Mouse (Mus musculus) midbrain, embryonic 16.5 days (tissue): Measurements from ENCODE around the gene Abcc2. TPM values are rescaled to one million over a fixed set of nuclear protein-coding genes. Genes with fewer than 3 reads are reported as not detected.

Source experiments
- ATAC-seq: fragments of 200-750 bp; cut with Nextera tagmentation; 2 replicates; pipeline ENCODE4 v1.8.0; 2017; ENCODE audit warnings: moderate TSS enrichment
- H3K27ac ChIP-seq: fragments of 300-500 bp; sonication (generic); 2 replicates; pipeline ENCODE4 v1.5.1; 2014; ENCODE audit warnings: mild to moderate bottlenecking, low read length, mixed read lengths
- H3K27me3 ChIP-seq: fragments of 300-500 bp; sonication (generic); 2 replicates; pipeline ENCODE4 v1.6.1; 2014; ENCODE audit warnings: low read depth, low read length, mixed read lengths; ENCODE audit not compliant: control insufficient read depth, insufficient read depth
- H3K36me3 ChIP-seq: fragments of 300-500 bp; sonication (generic); 2 replicates; pipeline ENCODE4 v1.6.1; 2014; ENCODE audit warnings: mild to moderate bottlenecking, low read length, moderate library complexity, mixed read lengths; ENCODE audit not compliant: control insufficient read depth, insufficient read depth
- H3K4me1 ChIP-seq: fragments of 300-500 bp; sonication (generic); 2 replicates; pipeline ENCODE4 v1.6.1; 2014; ENCODE audit warnings: mild to moderate bottlenecking, low read length, mixed read lengths; ENCODE audit not compliant: control insufficient read depth, insufficient read depth
- H3K4me2 ChIP-seq: fragments of 300-500 bp; sonication (generic); 2 replicates; pipeline ENCODE4 v1.6.1; 2014; ENCODE audit warnings: mild to moderate bottlenecking, low read length, mixed read lengths
- H3K4me3 ChIP-seq: fragments of 300-500 bp; sonication (generic); 2 replicates; pipeline ENCODE4 v1.5.1; 2014; ENCODE audit warnings: low read depth, mild to moderate bottlenecking, low read length, moderate library complexity, mixed read lengths
- H3K9ac ChIP-seq: fragments of 300-500 bp; sonication (generic); 2 replicates; pipeline ENCODE4 v1.6.1; 2014; ENCODE audit warnings: low read depth, low read length, mixed read lengths
- H3K9me3 ChIP-seq: fragments of 300-500 bp; sonication (generic); replicated peaks from 2 replicates; pipeline ENCODE4 v1.6.1; 2014; ENCODE audit warnings: mild to moderate bottlenecking, low read length, mixed read lengths; ENCODE audit not compliant: control insufficient read depth, poor library complexity, severe bottlenecking
- WGBS: fragments of 180-500 bp; shearing (Covaris S2); extraction: QIAGEN DNeasy Blood & Tissue Kit; methylation state at CpG from one replicate; pipeline ENCODE4 v1.1.7; 2014; 5-methylcytosine and 5-hydroxymethylcytosine counted together
- polyA plus RNA-seq: library from polyadenylated mRNA; unstranded; fragments of >200 nt; fragmentation: Nextera tagmentation; extraction: Ambion mirVana; gene quantifications from 2 replicates; pipeline ENCODE4 v1.2.1, GENCODE M21; 2015

The Abcc2 gene
- polyA plus RNA-seq, 1 experiment from 2014 or later: 0.11 TPM

DNA sequence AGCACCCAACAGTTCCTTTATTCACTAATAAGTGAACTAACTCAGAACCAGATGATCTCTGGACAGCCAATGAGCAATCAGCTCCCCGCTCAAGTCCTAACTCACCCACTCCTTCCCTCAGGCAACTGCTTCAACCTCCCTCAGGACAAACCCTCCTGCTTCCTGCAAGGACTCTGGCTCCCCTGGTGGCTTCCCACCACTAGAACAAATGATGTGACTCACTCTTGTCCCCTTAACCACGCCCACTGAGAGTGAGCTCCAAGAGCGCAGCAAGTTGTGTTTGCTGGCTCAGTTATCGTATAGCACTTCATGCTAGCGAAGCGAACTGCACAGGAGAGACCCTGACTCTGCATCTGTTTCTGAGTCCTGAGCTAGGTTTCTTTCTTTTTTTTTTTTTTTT is 75.4 kb downstream of the Abcc2 start:
- Histone ChIP-seq H3K4me2 (no peak overlapping the region), H3K9me3 (no peaks in the 10 kb centered on the region), H3K36me3 (peaks cover 23% of the 10 kb centered on the region), H3K9ac (no peak overlapping the region), H3K27ac (no peak overlapping the region), H3K4me3 (no peak overlapping the region), H3K27me3 (no peaks in the 10 kb centered on the region), H3K4me1 (no peaks in the 10 kb centered on the region)
- ATAC-seq: no peak
- 89% methylated on average over 6 of the region's 6 CpGs for WGBS

DNA sequence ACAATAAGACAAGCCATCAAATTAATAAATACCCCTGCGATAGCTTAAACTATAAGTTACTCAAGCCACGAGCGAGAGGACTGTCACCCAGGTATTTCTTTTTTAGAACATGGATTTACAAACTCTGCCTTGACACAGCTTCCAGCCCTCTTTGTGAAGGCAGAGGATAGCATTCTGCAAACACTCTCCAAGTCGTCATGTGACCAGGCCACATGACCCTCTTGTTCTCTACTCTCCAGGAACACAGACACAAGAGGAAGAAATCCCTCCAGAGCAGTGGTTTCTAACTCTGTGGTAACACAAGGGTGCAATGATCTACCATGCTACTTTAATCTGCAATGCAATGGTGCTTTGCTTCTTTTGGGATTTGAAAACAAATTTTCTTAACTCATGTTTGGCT is 88.4 kb downstream of the Abcc2 start:
- H3K9me3 ChIP-seq: no peaks in the 10 kb centered on the region
- ATAC-seq: no peak
- 94% methylated on average over 4 of the region's 4 CpGs for WGBS
- H3K4me3 ChIP-seq: no peak overlapping the region
- no peak overlapping the region for H3K4me2 ChIP-seq
- no peaks in the 10 kb centered on the region for H3K27me3 ChIP-seq
- H3K36me3 ChIP-seq: peaks cover 31% of the 10 kb centered on the region
- no peaks in the 10 kb centered on the region for H3K4me1 ChIP-seq
- no peak overlapping the region for H3K27ac ChIP-seq
- H3K9ac ChIP-seq: no peak overlapping the region

DNA sequence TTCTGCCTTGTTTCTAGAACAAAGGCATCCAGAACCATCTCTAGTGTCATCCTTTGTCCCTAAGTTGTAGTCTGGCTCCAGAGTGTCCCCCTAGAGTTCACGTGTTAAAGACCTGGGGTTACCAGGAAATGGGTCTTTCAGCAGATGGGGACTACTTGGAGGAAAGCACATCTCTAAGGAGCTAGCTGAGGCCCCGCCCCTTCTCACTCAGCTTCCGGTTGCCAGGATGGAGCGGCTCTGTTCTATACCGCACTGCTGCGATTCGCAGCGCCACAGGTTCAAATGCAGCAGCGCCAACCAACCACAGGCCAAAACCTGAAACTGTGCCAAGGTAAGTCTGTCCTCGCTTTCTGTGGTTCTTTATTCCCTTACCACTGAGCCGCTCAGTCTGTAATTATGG is 92.4 kb downstream of the Abcc2 start:
- ATAC-seq: no peak
- Histone ChIP-seq H3K27me3 (no peaks in the 10 kb centered on the region), H3K4me2 (no peak overlapping the region), H3K9ac (no peak overlapping the region), H3K4me1 (peaks cover 20% of the 10 kb centered on the region), H3K36me3 (peaks cover 8% of the 10 kb centered on the region), H3K27ac (no peak overlapping the region), H3K9me3 (no peaks in the 10 kb centered on the region), H3K4me3 (no peak overlapping the region)
- WGBS: 94% methylated on average over 11 of the region's 11 CpGs

DNA sequence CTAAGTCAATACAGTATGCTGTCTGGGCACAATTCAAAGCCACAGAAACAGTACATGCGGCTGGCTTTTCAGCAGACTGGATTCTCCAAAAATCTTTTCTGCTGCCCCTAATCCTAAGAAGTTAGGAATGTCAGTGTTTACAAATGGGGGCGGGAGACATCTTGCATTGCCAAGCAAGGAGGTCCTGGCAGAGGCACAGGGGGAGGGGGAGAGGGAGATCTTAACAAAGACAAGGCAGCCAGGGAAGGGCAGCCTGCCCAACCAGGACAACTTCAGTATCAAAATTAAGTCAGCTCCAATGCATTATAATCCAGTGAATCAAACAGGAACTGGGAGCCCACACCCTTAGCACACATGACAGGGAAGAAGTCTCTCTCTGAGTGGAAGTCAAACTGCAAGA is 94.0 kb downstream of the Abcc2 start:
- no peak overlapping the region for H3K27ac ChIP-seq
- no peaks in the 10 kb centered on the region for H3K27me3 ChIP-seq
- no peak overlapping the region for H3K4me3 ChIP-seq
- no peak overlapping the region for H3K9ac ChIP-seq
- peaks cover 24% of the 10 kb centered on the region for H3K4me1 ChIP-seq
- H3K9me3 ChIP-seq: no peaks in the 10 kb centered on the region
- WGBS: 12% methylated on average over 2 of the region's 2 CpGs
- H3K4me2 ChIP-seq: no peak overlapping the region
- ATAC-seq: no peak
- H3K36me3 ChIP-seq: peaks cover 3% of the 10 kb centered on the region

DNA sequence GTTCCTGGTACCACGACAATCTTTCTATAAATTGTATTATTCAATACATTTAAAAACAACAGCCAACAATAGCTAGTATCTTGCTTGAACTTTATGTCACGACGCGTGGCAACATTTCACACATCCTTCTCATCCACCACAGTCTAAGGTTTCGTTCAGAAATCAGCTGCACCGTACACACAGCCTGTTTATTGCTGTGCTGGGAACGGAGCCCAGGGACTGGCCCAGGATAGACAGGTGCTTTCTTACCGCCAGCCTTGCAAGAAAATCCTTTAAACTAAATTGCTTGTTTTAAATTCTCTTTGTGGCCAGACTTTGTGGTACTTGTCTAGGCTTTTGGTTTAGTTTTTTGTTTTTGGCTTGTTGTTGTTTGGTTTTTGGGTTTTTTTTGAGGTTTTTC is 95.4 kb downstream of the Abcc2 start:
- Histone ChIP-seq H3K9ac (no peak overlapping the region), H3K4me3 (no peak overlapping the region), H3K27ac (no peak overlapping the region), H3K4me2 (no peak overlapping the region), H3K9me3 (no peaks in the 10 kb centered on the region), H3K27me3 (no peaks in the 10 kb centered on the region), H3K4me1 (peaks cover 24% of the 10 kb centered on the region), H3K36me3 (peaks cover 3% of the 10 kb centered on the region)
- ATAC-seq: no peak
- WGBS: 74% methylated on average over 8 of the region's 8 CpGs

DNA sequence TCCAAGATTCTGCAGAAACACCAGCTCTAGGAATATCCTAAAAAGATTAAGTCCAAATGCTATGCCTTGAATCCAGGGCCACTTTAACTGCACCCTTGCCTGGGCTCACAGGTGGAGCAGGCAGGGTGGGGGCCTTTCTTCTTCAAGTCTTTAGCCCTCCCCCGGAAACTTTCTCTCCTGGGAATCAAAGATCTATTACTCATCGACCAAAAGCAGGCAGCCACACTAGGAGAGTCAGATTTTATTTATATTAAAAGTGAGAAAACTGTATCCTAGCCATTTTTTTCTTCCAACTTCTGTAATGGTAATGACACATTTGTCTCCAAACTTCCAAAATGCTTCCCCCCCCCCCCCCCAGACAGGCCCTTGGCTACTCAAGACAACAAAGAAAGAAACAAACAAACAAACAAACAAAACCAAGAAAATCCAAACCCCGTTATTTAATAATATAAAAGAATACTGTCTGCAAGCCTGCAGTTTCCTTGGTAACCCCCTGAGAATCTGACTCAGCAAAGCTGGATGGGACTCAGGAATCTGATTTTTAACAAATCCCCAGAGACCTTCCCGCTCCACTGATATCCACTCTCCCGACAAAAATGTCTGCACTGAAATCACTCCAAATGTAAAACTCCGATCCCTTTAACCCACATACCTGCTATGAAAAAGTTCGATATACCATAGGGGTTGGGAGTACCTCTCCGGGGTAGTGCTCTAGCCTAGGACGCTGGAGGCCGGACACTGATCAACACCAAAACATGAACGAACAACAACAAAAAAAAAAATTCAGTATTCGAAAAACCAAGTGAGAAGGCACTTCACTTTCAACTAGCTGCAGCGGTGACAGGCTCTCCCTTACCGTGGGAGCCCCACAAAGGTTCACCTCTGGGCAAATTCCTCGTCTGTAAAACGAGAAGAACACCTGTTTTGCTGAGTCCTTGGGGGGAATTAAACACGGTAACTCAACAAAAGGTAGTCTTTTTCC is 96.4 kb downstream of the Abcc2 start:
- H3K36me3 ChIP-seq: no peaks in the 10 kb centered on the region
- peak overlapping the region; percentile 73 for H3K4me3 ChIP-seq
- H3K4me1 ChIP-seq: peaks cover 31% of the 10 kb centered on the region
- peak overlapping the region; percentile 53 for H3K9ac ChIP-seq
- H3K27ac ChIP-seq: no peak overlapping the region; the same call in 1 of the 2 replicates
- WGBS: 2% methylated on average over 17 of the region's 17 CpGs
- H3K9me3 ChIP-seq: no peaks in the 10 kb centered on the region
- no peaks in the 10 kb centered on the region for H3K27me3 ChIP-seq
- no peak for ATAC-seq
- H3K4me2 ChIP-seq: peak overlapping the region; percentile 76

DNA sequence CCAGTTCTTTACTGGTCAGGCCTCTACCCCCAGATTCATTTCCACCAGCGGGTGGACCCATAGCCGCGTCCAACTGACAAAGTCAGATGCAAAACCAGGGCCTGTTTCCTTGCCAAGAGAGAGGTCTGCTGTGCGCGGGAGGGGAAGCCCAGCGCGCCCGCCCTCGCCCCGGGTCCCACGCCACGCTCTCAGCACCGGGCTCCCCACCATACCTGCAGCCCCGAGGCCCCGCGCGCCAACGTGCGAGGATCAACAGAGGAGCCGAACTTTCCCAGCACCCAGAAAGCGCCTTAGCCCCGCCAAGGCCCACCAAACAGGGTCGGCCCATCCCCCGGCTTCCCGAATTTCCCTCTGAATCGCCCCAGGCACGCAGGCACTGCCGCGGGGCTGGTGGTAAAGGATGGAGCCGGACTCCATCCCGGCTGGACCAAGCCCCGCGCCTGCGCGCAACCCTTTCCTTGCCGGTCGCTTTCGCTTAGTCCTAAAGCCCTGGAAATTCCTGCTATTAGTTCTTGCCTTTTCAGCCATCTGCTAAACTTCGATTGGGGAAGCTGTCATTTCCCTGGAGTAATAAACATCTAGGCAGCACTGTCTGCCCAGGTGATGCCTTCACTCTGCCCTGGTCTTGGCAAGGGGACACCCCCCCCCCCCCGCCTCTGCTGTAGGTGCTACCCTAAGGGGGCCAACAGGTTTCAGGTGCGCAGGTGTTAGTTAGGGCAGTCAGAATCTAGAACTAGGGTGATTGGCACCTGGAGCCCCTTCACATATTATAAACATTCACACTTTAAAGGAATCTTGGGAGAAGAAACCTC is 97.6 kb downstream of the Abcc2 start:
- peak overlapping the region; percentile 70 for H3K9ac ChIP-seq
- no peaks in the 10 kb centered on the region for H3K36me3 ChIP-seq
- peak overlapping the region; percentile 78 for H3K27ac ChIP-seq
- peak overlapping the region; percentile 76 for H3K4me2 ChIP-seq
- no peaks in the 10 kb centered on the region for H3K27me3 ChIP-seq
- no peaks in the 10 kb centered on the region for H3K9me3 ChIP-seq
- peaks cover 32% of the 10 kb centered on the region for H3K4me1 ChIP-seq
- WGBS: 2% methylated on average over 41 of the region's 41 CpGs
- H3K4me3 ChIP-seq: peak overlapping the region; percentile 73
- peak; percentile 88 for ATAC-seq

DNA sequence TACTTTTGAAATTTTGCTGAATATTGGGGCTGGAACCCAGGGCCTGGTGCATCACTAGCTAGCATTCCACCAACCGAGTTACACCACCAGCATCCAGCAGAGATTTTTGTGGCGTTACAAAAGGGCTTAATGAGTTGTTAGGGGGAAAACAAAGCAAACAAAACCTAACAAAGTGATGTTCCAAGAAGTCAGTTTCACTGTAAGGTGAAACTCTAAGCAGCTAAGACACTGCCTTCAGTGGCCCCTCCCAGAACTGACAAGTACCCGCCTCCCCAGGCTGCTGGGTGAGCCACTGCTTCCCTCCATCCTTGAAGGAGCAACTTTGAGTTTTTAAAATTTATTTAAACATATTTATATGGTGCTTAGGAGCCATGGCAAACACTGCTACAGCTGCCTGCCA is 98.4 kb downstream of the Abcc2 start:
- H3K36me3 ChIP-seq: no peaks in the 10 kb centered on the region
- ATAC-seq: no peak
- H3K27ac ChIP-seq: no peak overlapping the region
- H3K9me3 ChIP-seq: no peaks in the 10 kb centered on the region
- H3K4me3 ChIP-seq: no peak overlapping the region
- no peak overlapping the region for H3K9ac ChIP-seq
- 19% methylated on average over 3 of the region's 3 CpGs for WGBS
- peaks cover 32% of the 10 kb centered on the region for H3K4me1 ChIP-seq
- H3K4me2 ChIP-seq: no peak overlapping the region
- no peaks in the 10 kb centered on the region for H3K27me3 ChIP-seq

DNA sequence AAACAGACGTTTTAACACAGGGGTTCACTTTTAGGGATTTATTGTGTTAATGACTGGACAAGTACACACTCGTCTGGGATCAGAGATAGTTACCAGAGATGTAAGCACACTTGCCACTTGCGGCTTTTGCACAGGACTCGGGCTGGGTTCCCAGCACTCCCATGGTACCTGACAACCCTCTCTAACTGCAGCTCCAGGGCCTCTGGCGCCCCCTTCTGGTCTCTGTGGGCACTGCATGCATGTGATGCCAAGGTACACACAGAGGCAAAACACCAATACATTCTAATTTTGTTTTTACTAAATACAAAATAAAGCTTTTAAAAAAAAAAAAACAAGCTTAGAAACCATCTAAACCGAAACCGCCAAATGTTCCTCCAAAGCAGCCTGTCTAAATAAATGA is 99.6 kb downstream of the Abcc2 start:
- H3K27me3 ChIP-seq: no peaks in the 10 kb centered on the region
- peaks cover 28% of the 10 kb centered on the region for H3K4me1 ChIP-seq
- no peak overlapping the region for H3K27ac ChIP-seq
- ATAC-seq: no peak
- no peak overlapping the region for H3K9ac ChIP-seq
- no peak overlapping the region for H3K4me3 ChIP-seq
- H3K4me2 ChIP-seq: no peak overlapping the region
- WGBS: 88% methylated on average over 7 of the region's 7 CpGs
- no peaks in the 10 kb centered on the region for H3K9me3 ChIP-seq
- no peaks in the 10 kb centered on the region for H3K36me3 ChIP-seq
